Mouse (Mus musculus) heart, adult 2 months (tissue): ENCODE measurements around the gene Pard3. TPM values are rescaled to one million over a fixed set of nuclear protein-coding genes. Genes with fewer than 3 reads are reported as not detected.

Source experiments
- DNase-seq, 2 experiments: peaks; one replicate each; pipeline ENCODE4 v3.0.0; 2021
- H3K27ac ChIP-seq: fragments of 200-600 bp; 2 replicates; pipeline ENCODE4 v1.8.1; 2022
- H3K27me3 ChIP-seq: fragments of 200-500 bp; 2 replicates; pipeline ENCODE4 v1.6.1; 2012; ENCODE audit warnings: mild to moderate bottlenecking, low read length, inconsistent platforms, mixed read lengths; ENCODE audit not compliant: control insufficient read depth, insufficient read depth
- H3K36me3 ChIP-seq: fragments of 200-500 bp; 2 replicates; pipeline ENCODE4 v1.6.1; 2012; ENCODE audit warnings: low read length, inconsistent platforms; ENCODE audit not compliant: control insufficient read depth, insufficient read depth
- H3K4me1 ChIP-seq: fragments of 200-500 bp; 2 replicates; pipeline ENCODE4 v1.6.1; 2011; ENCODE audit warnings: low read length; ENCODE audit not compliant: control insufficient read depth, insufficient read depth
- H3K4me3 ChIP-seq: fragments of 200-600 bp; 2 replicates; pipeline ENCODE4 v1.8.1; 2022
- H3K79me2 ChIP-seq: fragments of 200-500 bp; replicated peaks from 2 replicates; pipeline ENCODE4 v1.6.1; 2012; ENCODE audit warnings: mild to moderate bottlenecking, inconsistent platforms, low read length, moderate library complexity, mixed read lengths; ENCODE audit not compliant: control insufficient read depth, insufficient read depth
- H3K9ac ChIP-seq: fragments of 200-500 bp; 2 replicates; pipeline ENCODE4 v1.6.1; 2012; ENCODE audit warnings: low read depth, mild to moderate bottlenecking, control low read depth, inconsistent platforms, low read length, mixed read lengths
- CTCF ChIP-seq: fragments of 200-600 bp; IDR thresholded peaks from 2 replicates; pipeline ENCODE4 v1.8.1; 2022; ENCODE audit warnings: antibody characterized with exemption, mild to moderate bottlenecking, moderate library complexity
- EP300 ChIP-seq: fragments of 200-500 bp; IDR thresholded peaks from 2 replicates; pipeline ENCODE4 v1.6.1; 2011; ENCODE audit warnings: low read depth, low read length, control low read depth; ENCODE audit not compliant: insufficient read depth
- POLR2A ChIP-seq: fragments of 200-500 bp; IDR thresholded peaks from 2 replicates; pipeline ENCODE4 v1.6.1; 2011; ENCODE audit warnings: mild to moderate bottlenecking, low read depth, low read length, control low read depth; ENCODE audit not compliant: insufficient read depth
- WGBS: fragments of 180-500 bp; shearing (Covaris S2); methylation state at CpG from one replicate; pipeline ENCODE4 v1.1.7; 2018; 5-methylcytosine and 5-hydroxymethylcytosine counted together
- intact Hi-C: fragments of 180-260 bp; cut with DNase I; formaldehyde crosslinking; loops from one replicate; pipeline ENCODE4 v1.15.1; 2025
- polyA plus RNA-seq: library from polyadenylated mRNA; depleted of rRNA; stranded (reverse); fragments of >200 nt; gene quantifications from 2 replicates; pipeline ENCODE4 v1.2.3, GENCODE M21; 2012
- total RNA-seq, 2 experiments: library from RNA; stranded (reverse); gene quantifications; 2 replicates each; pipeline ENCODE4 v1.2.3; 2021

The Pard3 gene
- total and polyA plus RNA-seq, 3 experiments: 23.7 to 32.9 (median 30.1) TPM

GRCm38 (mm10) chr8:127151706-127152105, 88.0 kb downstream of the Pard3 start:
- Histone ChIP-seq H3K4me3 (no peak overlapping the region), H3K36me3 (no peaks in the 10 kb centered on the region; the same call in 1 of the 2 replicates), H3K27me3 (no peaks in the 10 kb centered on the region), H3K9ac (no peak overlapping the region), H3K4me1 (peaks cover 13% of the 10 kb centered on the region), H3K79me2 (peaks cover 4% of the 10 kb centered on the region; the same call in 1 of the 2 replicates), H3K27ac (no peak overlapping the region)
- TF ChIP-seq EP300 (no peak), CTCF (no peak), POLR2A (no peak)
- intact Hi-C loops: no loop called here
- DNase-seq: no peak
- 36% methylated on average over 3 of the region's 3 CpGs for WGBS

- Histone ChIP-seq H3K9ac (no peak overlapping the region), H3K4me1 (peaks cover 8% of the 10 kb centered on the region), H3K79me2 (peaks cover 5% of the 10 kb centered on the region; the same call in 1 of the 2 replicates), H3K27ac (no peak overlapping the region), H3K27me3 (no peaks in the 10 kb centered on the region), H3K36me3 (no peaks in the 10 kb centered on the region), H3K4me3 (no peak overlapping the region)
- no peak for TF ChIP-seq CTCF
- no peak for TF ChIP-seq EP300
- no peak for TF ChIP-seq POLR2A
- peak in 1 of 2 experiments; percentile 40 for DNase-seq
- intact Hi-C loops: no loop called here
- WGBS: 12% methylated on average over 8 of the region's 8 CpGs
These were observed 93.4 kb downstream of the Pard3 start for GRCm38 (mm10) chr8:127157087-127157486.

DNA sequence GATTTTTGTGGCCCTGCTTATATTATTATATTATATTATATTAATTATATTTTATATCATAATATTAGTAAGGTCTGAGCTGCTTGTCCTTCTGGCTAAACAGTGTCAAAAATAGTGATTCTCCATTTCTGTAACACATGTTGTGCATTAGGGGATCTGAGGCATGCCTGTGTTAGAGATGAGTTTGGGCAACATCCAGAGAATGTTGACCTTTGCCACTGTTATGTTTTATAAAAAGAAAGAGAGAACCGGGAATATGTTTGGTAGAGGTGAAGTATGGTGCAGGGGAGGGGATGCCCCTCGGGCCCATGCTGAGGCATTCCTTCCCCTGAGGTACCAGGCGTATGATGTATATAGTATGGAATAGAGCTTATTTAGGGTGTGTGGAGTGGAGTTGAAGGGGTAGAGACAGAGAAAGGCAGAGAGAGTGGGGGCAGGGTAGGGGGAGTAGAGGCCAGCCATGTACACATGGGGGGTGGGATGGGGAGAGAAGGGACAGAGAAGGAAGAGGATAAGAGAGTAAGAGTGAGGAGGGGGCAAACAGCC, 95.8 kb downstream of the Pard3 start:
- Histone ChIP-seq H3K4me1 (peaks cover 8% of the 10 kb centered on the region), H3K4me3 (no peak overlapping the region), H3K27me3 (no peaks in the 10 kb centered on the region), H3K79me2 (peaks cover 6% of the 10 kb centered on the region; the same call in 1 of the 2 replicates), H3K36me3 (no peaks in the 10 kb centered on the region), H3K9ac (no peak overlapping the region), H3K27ac (no peak overlapping the region)
- intact Hi-C loops: no loop called here
- TF ChIP-seq POLR2A (no peak), CTCF (no peak), EP300 (no peak)
- WGBS: 52% methylated on average over 3 of the region's 3 CpGs
- no peak for DNase-seq

- Histone ChIP-seq H3K4me1 (peaks cover 8% of the 10 kb centered on the region), H3K27ac (no peak overlapping the region), H3K36me3 (no peaks in the 10 kb centered on the region), H3K27me3 (no peaks in the 10 kb centered on the region), H3K79me2 (peaks cover 7% of the 10 kb centered on the region; the same call in 1 of the 2 replicates), H3K9ac (no peak overlapping the region), H3K4me3 (no peak overlapping the region)
- no peak for DNase-seq
- 91% methylated on average over 7 of the region's 7 CpGs for WGBS
- TF ChIP-seq CTCF (no peak), POLR2A (no peak), EP300 (no peak)
- intact Hi-C loops: no loop called here
These were observed 98.2 kb downstream of the Pard3 start for GRCm38 (mm10) chr8:127161854-127162253.

- H3K27ac ChIP-seq: no peak overlapping the region
- no peak for TF ChIP-seq CTCF
- no peak for TF ChIP-seq POLR2A
- TF ChIP-seq EP300: no peak
- no peak overlapping the region for H3K4me3 ChIP-seq
- DNase-seq: no peak
- 44% methylated on average over 1 of the region's 1 CpGs for WGBS
- peaks cover 7% of the 10 kb centered on the region; the same call in 1 of the 2 replicates for H3K79me2 ChIP-seq
- H3K36me3 ChIP-seq: no peaks in the 10 kb centered on the region
- intact Hi-C loops: no loop called here
- no peaks in the 10 kb centered on the region for H3K27me3 ChIP-seq
- no peak overlapping the region for H3K9ac ChIP-seq
- peaks cover 5% of the 10 kb centered on the region for H3K4me1 ChIP-seq
These were observed 99.1 kb downstream of the Pard3 start for GRCm38 (mm10) chr8:127162821-127163220.

- intact Hi-C loops: no loop called here
- TF ChIP-seq CTCF (no peak), POLR2A (no peak), EP300 (no peak)
- Histone ChIP-seq H3K9ac (no peak overlapping the region), H3K4me3 (no peak overlapping the region), H3K4me1 (peaks cover 4% of the 10 kb centered on the region), H3K27ac (no peak overlapping the region), H3K27me3 (no peaks in the 10 kb centered on the region), H3K79me2 (peaks cover 7% of the 10 kb centered on the region; the same call in 1 of the 2 replicates), H3K36me3 (no peaks in the 10 kb centered on the region)
- no peak for DNase-seq
- 90% methylated on average over 12 of the region's 12 CpGs for WGBS
These were observed 100.9 kb downstream of the Pard3 start for GRCm38 (mm10) chr8:127164326-127165280.
